Mouse (Mus musculus) frontal cortex, postnatal 36 days (tissue): ENCODE measurements around the gene Gapvd1.

Experiments used
- DNase-seq, 2 experiments: peaks; one replicate each; pipeline ENCODE4 v3.0.0; 2022; ENCODE audit warnings: low spot score in 2 of 2

The Gapvd1 gene

GRCm38 (mm10) chr2:34635249-34636165 lies 119.5 kb downstream of the Gapvd1 start:
- DNase-seq, result no peak

- DNase-seq, result no peak
These were observed 123.0 kb downstream of the Gapvd1 start for GRCm38 (mm10) chr2:34632051-34632450.

GRCm38 (mm10) chr2:34630445-34630844 lies 124.6 kb downstream of the Gapvd1 start:
- DNase-seq, result no peak

- DNase-seq, result no peak
These were observed 125.3 kb downstream of the Gapvd1 start for GRCm38 (mm10) chr2:34629758-34630157.

GRCm38 (mm10) chr2:34628903-34629540 lies 126.0 kb downstream of the Gapvd1 start:
- DNase-seq, result no peak

GRCm38 (mm10) chr2:34627328-34628226 lies 127.5 kb downstream of the Gapvd1 start:
- DNase-seq, result peak in 1 of 2 experiments; percentile 8
